Mouse (Mus musculus): ENCODE data around the gene Ttll5.

- TF ChIP-seq CTCF (IDR thresholded peaks at IDR 0.05; ENCODE audit: borderline replicate concordance, insufficient read depth, low read depth, low read length): no peak
- no peak for TF ChIP-seq POLR2A (IDR thresholded peaks at IDR 0.05; ENCODE audit: borderline replicate concordance, insufficient read depth, low read length)
Measured at GRCm38 (mm10) chr12:86088042-86088441, 263.6 kb downstream of the Ttll5 start.

Measured in cerebellum, adult 2 months (tissue).